Mouse (Mus musculus): ENCODE results near the gene Rpl19.

GRCm38 (mm10) chr11:98020710-98021109 is 5.8 kb upstream of the Rpl19 start:
- TF ChIP-seq CTCF (IDR thresholded peaks at IDR 0.05; ENCODE audit: low read depth) (no peak), EP300 (IDR thresholded peaks at IDR 0.05; ENCODE audit: low read depth) (no peak)
